Mouse (Mus musculus) hindbrain, embryonic 16.5 days (tissue): Measurements from ENCODE around the gene Cecr2. TPM values are rescaled to one million over a fixed set of nuclear protein-coding genes. Genes with fewer than 3 reads are reported as not detected.

Experiments used
- ATAC-seq: fragments of 200-750 bp; cut with Nextera tagmentation; 2 replicates; pipeline ENCODE4 v1.8.0; 2017; ENCODE audit warnings: moderate TSS enrichment, moderate library complexity
- H3K27ac ChIP-seq: fragments of 300-500 bp; sonication (generic); 2 replicates; pipeline ENCODE4 v1.5.1; 2014; ENCODE audit warnings: low read depth, mild to moderate bottlenecking, control low read depth, low read length, moderate library complexity
- H3K27me3 ChIP-seq: fragments of 300-500 bp; sonication (generic); replicated peaks from 2 replicates; pipeline ENCODE4 v1.6.1; 2014; ENCODE audit warnings: low read length; ENCODE audit not compliant: control insufficient read depth, insufficient read depth
- H3K36me3 ChIP-seq: fragments of 300-500 bp; sonication (generic); 2 replicates; pipeline ENCODE4 v1.6.1; 2014; ENCODE audit warnings: mild to moderate bottlenecking, low read length, moderate library complexity, mixed read lengths; ENCODE audit not compliant: control insufficient read depth, insufficient read depth
- H3K4me1 ChIP-seq: fragments of 300-500 bp; sonication (generic); 2 replicates; pipeline ENCODE4 v1.6.1; 2014; ENCODE audit warnings: low read depth, low read length; ENCODE audit not compliant: control insufficient read depth, insufficient read depth
- H3K4me2 ChIP-seq: fragments of 300-500 bp; sonication (generic); 2 replicates; pipeline ENCODE4 v1.6.1; 2014; ENCODE audit warnings: mild to moderate bottlenecking, low read length, control low read depth, moderate library complexity
- H3K4me3 ChIP-seq: fragments of 300-500 bp; sonication (generic); 2 replicates; pipeline ENCODE4 v1.5.1; 2014; ENCODE audit warnings: mild to moderate bottlenecking, low read length, control low read depth, moderate library complexity
- H3K9ac ChIP-seq: fragments of 300-500 bp; sonication (generic); 2 replicates; pipeline ENCODE4 v1.6.1; 2014; ENCODE audit warnings: low read depth, mild to moderate bottlenecking, control low read depth, low read length, moderate library complexity
- H3K9me3 ChIP-seq: fragments of 300-500 bp; sonication (generic); 2 replicates; pipeline ENCODE4 v1.6.1; 2014; ENCODE audit warnings: mild to moderate bottlenecking, low read length, moderate library complexity; ENCODE audit not compliant: control insufficient read depth
- WGBS: fragments of 180-500 bp; shearing (Covaris S2); extraction: QIAGEN DNeasy Blood & Tissue Kit; methylation state at CpG from one replicate; pipeline ENCODE4 v1.1.7; 2014; 5-methylcytosine and 5-hydroxymethylcytosine counted together
- polyA plus RNA-seq: library from polyadenylated mRNA; unstranded; fragments of >200 nt; fragmentation: Nextera tagmentation; extraction: Ambion mirVana; gene quantifications from 2 replicates; pipeline ENCODE4 v1.2.1, GENCODE M21; 2015

Gene Cecr2
- polyA plus RNA-seq, 1 experiment from 2014 or later, result 1.8 TPM

- under 1% methylated on average over 21 of the region's 21 CpGs for WGBS
- Histone ChIP-seq H3K4me2 (peak overlapping the region; percentile 100), H3K27me3 (0 out of 2 replicates have a peak, but pooled peaks cover 3% of the 10 kb centered on the region)
Observed at GRCm38 (mm10) chr6:120665415-120665815, 754 bp upstream of the Cecr2 start.

DNA sequence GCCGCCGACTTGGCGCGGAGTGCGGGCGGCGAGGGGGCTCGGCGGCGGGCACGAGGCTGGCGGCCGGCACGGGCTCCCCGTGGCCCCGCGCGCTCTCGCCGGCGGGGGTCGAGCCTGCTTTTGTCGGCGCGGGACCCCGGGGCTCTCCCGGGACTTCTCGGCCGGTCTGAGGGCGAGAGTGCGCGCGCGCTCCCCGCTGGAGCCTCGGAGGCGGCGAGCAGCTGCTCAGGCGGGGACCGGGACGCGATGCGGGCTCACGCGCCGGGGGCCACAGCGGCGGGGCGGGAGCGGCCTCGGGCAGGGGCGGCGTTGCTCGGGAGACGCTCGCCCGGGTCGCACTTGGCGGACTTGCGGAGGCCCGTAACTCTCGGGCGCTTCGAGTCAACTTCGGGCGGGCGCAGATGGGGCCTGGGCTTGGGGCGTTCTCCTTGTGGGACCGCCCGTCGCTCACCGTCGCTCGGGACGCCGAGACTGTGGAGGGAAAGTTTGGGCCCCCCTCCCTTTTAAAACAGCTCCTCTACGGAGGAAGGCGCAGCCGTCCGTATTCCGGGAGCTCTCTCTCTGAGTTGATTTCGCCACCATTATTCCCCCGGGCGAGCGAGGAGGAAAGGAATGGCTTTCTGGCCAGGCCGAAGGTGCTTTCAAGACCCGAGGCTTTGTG, 722 bp downstream of the Cecr2 start:
- peak overlapping the region; percentile 94 for H3K27ac ChIP-seq
- H3K4me2 ChIP-seq, result peak overlapping the region; percentile 100
- H3K4me3 ChIP-seq, result peak overlapping the region; percentile 95
- H3K4me1 ChIP-seq, result peaks cover 8% of the 10 kb centered on the region; the same call in 1 of the 2 replicates
- WGBS, result 0% methylated on average over 42 of the region's 87 CpGs
- H3K27me3 ChIP-seq, result 0 out of 2 replicates have a peak, but pooled peaks cover 3% of the 10 kb centered on the region
- H3K36me3 ChIP-seq, result no peaks in the 10 kb centered on the region
- H3K9ac ChIP-seq, result peak overlapping the region; percentile 83
- H3K9me3 ChIP-seq, result no peaks in the 10 kb centered on the region
- ATAC-seq, result peak; percentile 40

More at GRCm38 (mm10) chr6:120665415-120665815, 754 bp upstream of the Cecr2 start:
- Histone ChIP-seq H3K4me3 (peak overlapping the region; percentile 95), H3K36me3 (no peaks in the 10 kb centered on the region), H3K9me3 (no peaks in the 10 kb centered on the region), H3K9ac (peak overlapping the region; percentile 83), H3K4me1 (peaks cover 8% of the 10 kb centered on the region; the same call in 1 of the 2 replicates), H3K27ac (peak overlapping the region; percentile 94)
- ATAC-seq, result peak; percentile 72

DNA sequence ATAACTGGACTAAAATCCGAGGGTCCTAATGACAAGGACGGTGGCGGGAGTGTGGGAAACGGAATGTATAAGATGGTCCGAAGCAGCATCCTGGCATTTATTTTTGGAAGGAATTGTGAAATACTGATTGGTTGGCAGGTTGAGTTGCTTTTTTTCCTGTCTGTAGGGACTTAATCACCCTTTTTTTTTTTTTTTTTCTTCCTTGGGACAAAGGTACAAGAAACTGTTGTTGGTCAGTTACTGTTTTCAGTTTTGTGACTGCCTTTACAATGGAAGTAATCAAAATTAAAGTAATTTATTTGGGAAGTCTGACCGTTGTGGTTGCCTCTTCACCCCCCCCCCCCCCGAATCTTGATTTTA, 1.2 kb downstream of the Cecr2 start:
- H3K27ac ChIP-seq, result peak overlapping the region; percentile 94
- H3K27me3 ChIP-seq, result 0 out of 2 replicates have a peak, but pooled peaks cover 3% of the 10 kb centered on the region
- H3K4me2 ChIP-seq, result peak overlapping the region; percentile 100
- WGBS, result 0% methylated on average over 7 of the region's 7 CpGs
- peak overlapping the region; percentile 83 for H3K9ac ChIP-seq
- no peaks in the 10 kb centered on the region for H3K9me3 ChIP-seq
- no peak for ATAC-seq
- H3K36me3 ChIP-seq, result no peaks in the 10 kb centered on the region
- H3K4me3 ChIP-seq, result peak overlapping the region; percentile 95
- peaks cover 8% of the 10 kb centered on the region; the same call in 1 of the 2 replicates for H3K4me1 ChIP-seq

GRCm38 (mm10) chr6:120667911-120668310, 1.7 kb downstream of the Cecr2 start:
- Histone ChIP-seq H3K4me3 (peak overlapping the region; percentile 95), H3K36me3 (no peaks in the 10 kb centered on the region), H3K27me3 (0 out of 2 replicates have a peak, but pooled peaks cover 3% of the 10 kb centered on the region), H3K4me1 (peaks cover 8% of the 10 kb centered on the region; the same call in 1 of the 2 replicates), H3K9me3 (no peaks in the 10 kb centered on the region), H3K4me2 (peak overlapping the region; percentile 100), H3K9ac (no peak overlapping the region; the same call in 1 of the 2 replicates), H3K27ac (no peak overlapping the region)
- ATAC-seq, result no peak
- 8% methylated on average over 7 of the region's 7 CpGs for WGBS

GRCm38 (mm10) chr6:120674121-120674520, 8.0 kb downstream of the Cecr2 start:
- no peak for ATAC-seq
- WGBS, result 76% methylated on average over 5 of the region's 5 CpGs
- Histone ChIP-seq H3K4me3 (no peak overlapping the region), H3K4me1 (no peaks in the 10 kb centered on the region), H3K9ac (no peak overlapping the region), H3K27ac (no peak overlapping the region), H3K36me3 (no peaks in the 10 kb centered on the region), H3K9me3 (no peaks in the 10 kb centered on the region), H3K27me3 (no peaks in the 10 kb centered on the region), H3K4me2 (no peak overlapping the region)

DNA sequence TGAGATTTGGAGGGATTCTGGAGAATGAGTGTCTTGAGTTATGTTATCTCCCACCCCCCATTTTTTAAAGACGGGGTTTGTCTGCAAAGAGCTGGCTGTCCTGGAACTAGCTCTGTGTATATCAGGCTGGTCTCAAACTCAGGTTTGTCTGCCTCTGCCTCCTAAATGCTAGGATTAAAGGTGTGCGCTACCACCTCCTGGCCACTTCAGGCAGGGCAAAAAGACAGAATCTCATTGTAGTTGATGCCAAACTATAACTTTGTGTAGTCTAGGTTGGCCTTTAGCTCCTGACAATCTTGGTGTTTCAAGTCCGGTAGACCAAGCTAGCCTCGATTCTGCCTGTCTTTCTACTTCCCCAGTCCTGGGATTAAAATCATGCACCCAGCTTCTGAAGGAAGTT, 8.7 kb downstream of the Cecr2 start:
- no peak for ATAC-seq
- H3K27me3 ChIP-seq, result no peaks in the 10 kb centered on the region
- no peak overlapping the region for H3K4me3 ChIP-seq
- 94% methylated on average over 4 of the region's 4 CpGs for WGBS
- no peak overlapping the region for H3K9ac ChIP-seq
- no peaks in the 10 kb centered on the region for H3K9me3 ChIP-seq
- H3K4me1 ChIP-seq, result no peaks in the 10 kb centered on the region
- no peak overlapping the region for H3K27ac ChIP-seq
- no peak overlapping the region for H3K4me2 ChIP-seq
- H3K36me3 ChIP-seq, result no peaks in the 10 kb centered on the region

DNA sequence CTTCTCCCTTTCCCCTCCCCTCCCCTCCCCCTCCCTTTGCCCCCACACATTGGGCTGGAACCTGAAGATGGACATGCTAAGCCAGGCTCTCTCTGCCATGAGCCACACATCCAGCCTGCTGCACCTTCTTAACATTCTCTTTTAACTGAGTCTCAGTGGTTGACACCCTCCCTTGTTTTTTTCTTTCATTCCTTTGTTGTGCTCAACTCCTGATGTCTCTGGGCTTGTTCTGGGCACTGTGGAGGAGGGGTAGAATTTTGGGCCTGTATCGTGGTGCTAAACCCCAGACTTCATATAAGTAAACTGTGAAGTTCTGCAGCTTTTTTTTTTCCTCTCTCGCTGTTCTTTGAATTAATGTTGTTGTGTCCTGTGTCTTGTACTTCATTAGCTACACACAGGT, 9.8 kb downstream of the Cecr2 start:
- 58% methylated on average over 2 of the region's 2 CpGs for WGBS
- no peak overlapping the region for H3K4me3 ChIP-seq

GRCm38 (mm10) chr6:120683351-120683750, 17.2 kb downstream of the Cecr2 start:
- Histone ChIP-seq H3K4me2 (no peak overlapping the region), H3K27ac (no peak overlapping the region), H3K4me1 (no peaks in the 10 kb centered on the region), H3K27me3 (no peaks in the 10 kb centered on the region), H3K36me3 (no peaks in the 10 kb centered on the region), H3K9me3 (no peaks in the 10 kb centered on the region), H3K9ac (no peak overlapping the region), H3K4me3 (no peak overlapping the region)
- no peak for ATAC-seq
- WGBS, result 86% methylated on average over 2 of the region's 2 CpGs

More for the DNA sequence above, 9.8 kb downstream of the Cecr2 start:
- Histone ChIP-seq H3K27ac (no peak overlapping the region), H3K9me3 (no peaks in the 10 kb centered on the region), H3K27me3 (no peaks in the 10 kb centered on the region), H3K4me1 (no peaks in the 10 kb centered on the region), H3K36me3 (no peaks in the 10 kb centered on the region), H3K4me2 (no peak overlapping the region), H3K9ac (no peak overlapping the region)
- no peak for ATAC-seq

DNA sequence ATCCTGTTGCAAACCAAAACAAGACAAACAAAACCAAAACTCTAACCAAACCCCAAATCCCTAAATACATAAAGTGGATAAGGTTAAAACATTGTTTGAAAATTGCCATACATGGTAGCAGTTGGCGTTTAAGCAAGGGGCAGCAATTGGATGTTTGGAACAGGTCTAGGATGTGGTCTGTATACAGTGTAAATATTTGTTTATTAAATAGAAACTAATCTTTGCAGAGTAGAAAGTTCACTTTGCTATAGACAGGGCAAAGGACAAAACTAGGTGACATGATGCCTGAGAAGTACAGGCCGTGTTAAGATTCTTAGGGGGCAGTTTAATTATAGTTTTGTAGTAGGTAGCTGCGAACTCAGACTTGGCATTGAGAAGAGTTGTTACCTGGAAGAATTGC, 18.6 kb downstream of the Cecr2 start:
- over 99% methylated on average over 3 of the region's 3 CpGs for WGBS
- no peak overlapping the region for H3K4me2 ChIP-seq
- ATAC-seq, result no peak

More for the DNA sequence above, 18.6 kb downstream of the Cecr2 start:
- H3K27me3 ChIP-seq, result no peaks in the 10 kb centered on the region
- no peak overlapping the region for H3K4me3 ChIP-seq
- H3K9ac ChIP-seq, result no peak overlapping the region
- no peak overlapping the region for H3K27ac ChIP-seq
- H3K36me3 ChIP-seq, result no peaks in the 10 kb centered on the region
- H3K4me1 ChIP-seq, result no peaks in the 10 kb centered on the region
- no peaks in the 10 kb centered on the region for H3K9me3 ChIP-seq
